Mouse (Mus musculus) lung, postnatal 0 days (tissue): ENCODE measurements around the gene Stard3nl.

ENCODE experiments used
- CTCF ChIP-seq: IDR thresholded peaks from 2 replicates; pipeline ENCODE4 v1.5.1; 2016; ENCODE audit warnings: antibody characterized with exemption, mild to moderate bottlenecking
- EP300 ChIP-seq: IDR thresholded peaks from 2 replicates; pipeline ENCODE4 v1.6.1; 2016; ENCODE audit warnings: antibody characterized with exemption, mild to moderate bottlenecking, control low read depth

GRCm38 (mm10) chr13:19381112-19381828, 14.3 kb downstream of the Stard3nl start:
- TF ChIP-seq EP300 (no peak), CTCF (no peak)
